Mouse (Mus musculus) liver, embryonic 14.5 days (tissue): ENCODE measurements around the gene Stx3.

Experiments
- CTCF ChIP-seq: IDR thresholded peaks from 2 replicates; pipeline ENCODE4 v1.5.1; 2016; ENCODE audit warnings: antibody characterized with exemption, low read depth, control low read depth
- EP300 ChIP-seq: IDR thresholded peaks from 2 replicates; pipeline ENCODE4 v1.6.1; 2016; ENCODE audit warnings: antibody characterized with exemption, low read depth

GRCm38 (mm10) chr19:11808452-11808851, 10.8 kb downstream of the Stx3 start:
- TF ChIP-seq CTCF (no peak), EP300 (no peak)
